Mouse (Mus musculus) adipose tissue, adult 10 weeks (tissue): ENCODE results near the gene Ccdc190. TPM values are rescaled to one million over a fixed set of nuclear protein-coding genes. Genes with fewer than 3 reads are reported as not detected.

ENCODE experiments used
- polyA plus RNA-seq: library from polyadenylated mRNA; stranded (reverse); fragments of 350-450 nt; fragmentation: Illumina TruSeq; extraction: RNeasy Lipid Tissue Mini Kit (QIAGEN cat#74804); gene quantifications from one replicate; pipeline ENCODE4 v1.2.3, GENCODE M21; 2014; ENCODE audit warnings: low read depth, low replicate concordance

The Ccdc190 gene
- 0.37 TPM for polyA plus RNA-seq

DNA sequence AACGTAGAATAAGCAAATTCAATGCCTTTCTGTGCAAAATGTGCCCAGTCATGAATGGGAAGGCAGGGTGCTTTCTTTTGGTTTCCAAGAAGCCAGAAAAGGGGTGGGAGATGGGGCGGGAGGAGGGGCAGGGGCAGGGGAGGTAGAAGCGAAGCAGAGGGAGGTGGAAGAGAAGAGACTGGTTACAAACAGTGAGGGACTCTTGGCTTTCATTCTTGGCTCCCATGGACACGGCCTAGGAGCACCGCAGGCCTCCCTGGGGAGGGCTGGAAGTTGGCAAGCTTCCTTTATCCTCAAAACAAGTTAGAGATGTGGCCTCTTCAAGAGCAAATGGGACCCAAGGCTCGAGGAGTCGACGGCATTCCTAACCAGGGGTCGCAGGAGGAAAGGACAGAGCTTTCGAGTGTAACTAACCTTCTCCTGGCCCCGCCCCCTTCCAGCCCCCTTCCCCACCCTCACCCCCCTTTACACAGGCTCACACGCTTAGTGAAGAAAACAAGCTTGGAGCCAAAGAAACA lies at the start of gene Ccdc190:
Ccdc190 (plus strand) TSS at position 195 of the 518 bp plus-strand sequence.

GRCm38 (mm10) chr1:169968792-169969515 lies 40.5 kb downstream of the Ccdc190 start, which contains the start of gene Hsd17b7:
Hsd17b7 (minus strand) TSS chr1:169969241.

Other genes with a start within 250 kb of the Ccdc190 start
- 9.9 TPM for gene Rgs4, start 181.0 kb upstream of the Ccdc190 start, polyA plus RNA-seq
- gene Hsd17b7, start 40.6 kb downstream of the Ccdc190 start, polyA plus RNA-seq, result 8.0 TPM
- 30.0 TPM for gene Ddr2, start 182.1 kb downstream of the Ccdc190 start, polyA plus RNA-seq
- 65.5 TPM for gene Uap1, start 246.3 kb downstream of the Ccdc190 start, polyA plus RNA-seq